Mouse (Mus musculus): ENCODE measurements at regions not wholly inside any gene's neighbourhood (a gene's known extent, or its start where the extent isn't known, plus 50 kb on each side); places are given as distances from the start of the nearest gene placed in this dataset.

DNA sequence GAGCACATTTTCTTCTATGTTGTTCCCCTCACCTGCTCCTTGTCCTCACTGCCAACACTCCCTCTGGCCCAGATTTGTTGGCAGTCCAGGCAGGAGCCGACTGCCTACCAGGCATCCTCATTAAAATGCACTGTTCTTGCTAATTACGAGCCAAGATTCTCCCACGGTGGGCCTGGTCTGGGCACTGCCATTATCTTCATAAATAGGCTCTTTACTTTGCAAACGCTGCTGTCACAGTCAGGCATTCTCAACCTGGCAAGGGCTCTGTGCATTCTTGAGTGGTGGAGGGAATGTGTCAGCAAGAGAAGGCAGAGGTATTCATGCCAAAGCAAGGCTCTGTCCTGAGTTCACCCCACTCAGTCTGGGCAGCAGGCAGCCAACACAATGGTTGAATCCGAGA, 59.4 kb upstream of the Sorl1 start:
- ATAC-seq (ENCODE audit: insufficient read depth, low FRiP score, low TSS enrichment) (no peak), DNase-seq (ENCODE audit: low spot score) (no peak)
- no peaks in the 10 kb centered on the region for H3K9me3 ChIP-seq (ENCODE audit: control insufficient read depth, low read length)
- no peak overlapping the region for H3K9ac ChIP-seq (ENCODE audit: low read length)
- 32% methylated on average over 5 of the region's 5 CpGs for WGBS
- no peak overlapping the region for H3K27ac ChIP-seq (ENCODE audit: low read depth, low read length)
- no peaks in the 10 kb centered on the region for H3K4me1 ChIP-seq (ENCODE audit: control insufficient read depth, insufficient read depth, low read length)
- H3K4me3 ChIP-seq (ENCODE audit: low read depth, low read length): no peak overlapping the region
- H3K27me3 ChIP-seq (ENCODE audit: control insufficient read depth, insufficient read depth, low read length): no peaks in the 10 kb centered on the region
- H3K4me2 ChIP-seq (ENCODE audit: low read depth): no peak overlapping the region
- H3K36me3 ChIP-seq (ENCODE audit: control insufficient read depth, insufficient read depth, low read length): no peaks in the 10 kb centered on the region

DNA sequence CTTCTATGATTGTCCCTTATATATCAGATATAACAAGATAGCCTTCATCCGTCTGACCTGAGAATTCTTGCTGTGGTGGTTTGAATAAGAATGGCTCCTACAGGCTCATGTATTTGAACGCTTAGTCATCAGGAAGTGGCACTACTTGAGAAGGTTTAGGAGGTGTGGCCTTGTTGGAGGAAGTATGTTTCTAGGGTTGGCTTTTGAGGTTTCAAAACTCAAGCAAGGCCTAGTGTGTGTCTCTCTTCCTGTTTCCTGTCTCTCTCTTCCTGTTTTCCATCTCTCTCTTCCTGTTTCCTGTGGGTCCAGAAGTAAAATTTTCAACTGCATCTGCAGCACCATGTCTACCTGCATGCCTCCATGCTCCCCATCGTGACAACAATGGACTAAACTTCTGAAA, 58.3 kb upstream of the Sorl1 start:
- no peak for ATAC-seq (ENCODE audit: insufficient read depth, low FRiP score, low TSS enrichment)
- 92% methylated on average over 3 of the region's 3 CpGs for WGBS

GRCm38 (mm10) chr9:42180152-42180551, 56.1 kb upstream of the Sorl1 start:
- ATAC-seq (ENCODE audit: insufficient read depth, low FRiP score, low TSS enrichment): no peak
- no peak overlapping the region for H3K4me2 ChIP-seq (ENCODE audit: low read depth)
- no peaks in the 10 kb centered on the region for H3K27me3 ChIP-seq (ENCODE audit: control insufficient read depth, insufficient read depth, low read length)
- H3K4me1 ChIP-seq (ENCODE audit: control insufficient read depth, insufficient read depth, low read length): no peaks in the 10 kb centered on the region
- 93% methylated on average over 4 of the region's 4 CpGs for WGBS
- DNase-seq (ENCODE audit: low spot score): no peak
- no peaks in the 10 kb centered on the region for H3K9me3 ChIP-seq (ENCODE audit: control insufficient read depth, low read length)
- no peak overlapping the region for H3K27ac ChIP-seq (ENCODE audit: low read depth, low read length)
- H3K4me3 ChIP-seq (ENCODE audit: low read depth, low read length): no peak overlapping the region
- no peaks in the 10 kb centered on the region for H3K36me3 ChIP-seq (ENCODE audit: control insufficient read depth, insufficient read depth, low read length)
- no peak overlapping the region for H3K9ac ChIP-seq (ENCODE audit: low read length)

More for the DNA sequence above, 58.3 kb upstream of the Sorl1 start:
- Histone ChIP-seq H3K36me3 (ENCODE audit: control insufficient read depth, insufficient read depth, low read length) (no peaks in the 10 kb centered on the region), H3K4me3 (ENCODE audit: low read depth, low read length) (no peak overlapping the region), H3K9ac (ENCODE audit: low read length) (no peak overlapping the region), H3K27ac (ENCODE audit: low read depth, low read length) (no peak overlapping the region), H3K4me1 (ENCODE audit: control insufficient read depth, insufficient read depth, low read length) (no peaks in the 10 kb centered on the region), H3K9me3 (ENCODE audit: control insufficient read depth, low read length) (no peaks in the 10 kb centered on the region), H3K4me2 (ENCODE audit: low read depth) (no peak overlapping the region), H3K27me3 (ENCODE audit: control insufficient read depth, insufficient read depth, low read length) (no peaks in the 10 kb centered on the region)
- DNase-seq (ENCODE audit: low spot score): no peak

- H3K4me3 ChIP-seq (ENCODE audit: low read depth, low read length): no peak overlapping the region
- no peaks in the 10 kb centered on the region for H3K4me1 ChIP-seq (ENCODE audit: control insufficient read depth, insufficient read depth, low read length)
- ATAC-seq (ENCODE audit: insufficient read depth, low FRiP score, low TSS enrichment) (peak; percentile 87), DNase-seq (ENCODE audit: low spot score) (peak; percentile 69)
- H3K27ac ChIP-seq (ENCODE audit: low read depth, low read length): peak overlapping the region; percentile 76
- no peak overlapping the region for H3K4me2 ChIP-seq (ENCODE audit: low read depth)
- H3K9ac ChIP-seq (ENCODE audit: low read length): no peak overlapping the region
- no peaks in the 10 kb centered on the region for H3K27me3 ChIP-seq (ENCODE audit: control insufficient read depth, insufficient read depth, low read length)
- H3K36me3 ChIP-seq (ENCODE audit: control insufficient read depth, insufficient read depth, low read length): no peaks in the 10 kb centered on the region
- 33% methylated on average over 4 of the region's 4 CpGs for WGBS
- no peaks in the 10 kb centered on the region for H3K9me3 ChIP-seq (ENCODE audit: control insufficient read depth, low read length)
Observed at GRCm38 (mm10) chr9:42178759-42179377, 54.8 kb upstream of the Sorl1 start.

DNA sequence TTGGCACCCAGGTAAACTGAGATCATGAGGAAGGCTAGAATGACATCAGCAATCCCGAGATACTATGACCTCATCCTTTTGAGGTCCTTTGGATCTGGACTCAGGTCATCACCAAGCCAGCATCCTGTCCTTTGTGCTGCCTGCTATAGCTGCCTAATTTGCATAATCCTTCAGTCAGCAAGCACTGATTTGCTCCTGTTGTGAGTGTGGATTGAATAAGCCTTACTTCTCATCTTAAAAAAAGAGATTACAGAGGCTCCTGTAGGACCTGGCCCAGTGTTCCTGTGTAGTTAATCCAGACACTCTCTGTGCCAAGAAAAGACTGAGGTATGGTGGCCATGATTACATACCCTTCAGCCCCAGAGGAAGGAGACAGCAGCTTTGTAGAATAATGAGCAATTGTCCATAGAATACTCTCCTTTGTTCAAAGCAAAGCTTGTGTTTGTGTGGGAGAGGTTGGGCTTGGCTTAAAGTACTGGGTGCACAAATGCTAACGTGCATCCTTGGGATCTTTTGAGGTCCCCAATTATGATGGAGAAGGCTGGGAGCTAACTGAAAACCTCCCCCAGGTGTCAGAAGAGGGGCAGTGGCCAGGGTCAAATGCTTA, 50.4 kb upstream of the Sorl1 start:
- Histone ChIP-seq H3K36me3 (ENCODE audit: control insufficient read depth, insufficient read depth, low read length) (no peaks in the 10 kb centered on the region), H3K9ac (ENCODE audit: low read length) (no peak overlapping the region), H3K9me3 (ENCODE audit: control insufficient read depth, low read length) (no peaks in the 10 kb centered on the region), H3K4me1 (ENCODE audit: control insufficient read depth, insufficient read depth, low read length) (no peaks in the 10 kb centered on the region), H3K27me3 (ENCODE audit: control insufficient read depth, insufficient read depth, low read length) (no peaks in the 10 kb centered on the region), H3K4me2 (ENCODE audit: low read depth) (no peak overlapping the region), H3K27ac (ENCODE audit: low read depth, low read length) (no peak overlapping the region), H3K4me3 (ENCODE audit: low read depth, low read length) (no peak overlapping the region)
- ATAC-seq (ENCODE audit: insufficient read depth, low FRiP score, low TSS enrichment): no peak
- DNase-seq (ENCODE audit: low spot score): no peak
- WGBS: 44% methylated on average over 2 of the region's 2 CpGs
